Mouse (Mus musculus): ENCODE measurements around the gene Podxl.
"Not testable (repeated sequence)": the region's sequence is repeated elsewhere in the genome, so short reads cannot be mapped to it uniquely, and the experiment has no call there.

The Podxl gene

DNA sequence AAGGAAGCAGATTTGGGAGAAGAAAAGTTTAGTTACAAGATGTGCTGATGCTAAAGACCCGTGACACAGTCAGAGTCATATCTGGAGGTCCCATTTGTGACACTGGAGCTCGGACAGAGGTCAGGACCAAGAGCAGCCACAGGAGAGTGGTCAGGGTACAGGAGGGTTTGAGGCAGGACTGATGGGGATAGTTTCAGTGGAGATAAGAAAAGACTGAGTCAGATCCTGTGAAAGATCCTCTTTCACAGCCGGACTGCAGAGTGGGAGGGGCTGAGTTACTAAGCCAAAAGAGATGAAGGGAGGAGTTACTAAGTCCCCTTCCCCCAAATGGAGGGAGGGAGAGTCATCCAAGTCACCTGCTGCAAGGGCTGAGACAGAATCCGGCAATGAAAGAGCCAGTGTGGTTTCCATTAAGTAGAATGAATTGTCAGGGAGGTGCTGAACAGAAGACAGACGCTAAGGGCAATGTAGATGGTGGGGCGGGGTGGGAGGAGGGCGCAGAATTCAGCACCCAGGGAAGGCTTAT is 4.4 kb upstream of the Podxl start:
- DNase-seq (ENCODE audit: extremely low spot score, low read depth, low spot score), result no peak

DNA sequence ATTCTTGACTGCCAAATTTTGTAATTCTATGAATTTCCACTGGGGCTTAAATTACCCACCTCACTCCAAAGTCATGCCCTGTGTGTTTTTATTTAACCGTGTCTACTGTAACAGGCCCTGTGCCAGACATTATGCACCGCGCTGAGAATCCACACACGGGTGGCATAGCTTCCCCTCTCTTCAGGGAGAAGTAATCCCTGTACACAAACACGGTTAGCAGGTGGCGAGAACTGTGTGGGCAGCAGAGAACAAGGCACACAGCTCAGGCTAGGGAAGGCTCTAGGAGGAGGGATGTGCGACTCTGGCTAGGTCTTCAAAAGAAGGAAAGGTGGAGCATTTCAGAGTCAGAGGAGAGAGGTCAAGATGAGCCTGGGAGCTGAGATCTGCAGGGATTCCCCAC is 3.4 kb upstream of the Podxl start:
- DNase-seq (ENCODE audit: extremely low spot score, low read depth, low spot score), result no peak

DNA sequence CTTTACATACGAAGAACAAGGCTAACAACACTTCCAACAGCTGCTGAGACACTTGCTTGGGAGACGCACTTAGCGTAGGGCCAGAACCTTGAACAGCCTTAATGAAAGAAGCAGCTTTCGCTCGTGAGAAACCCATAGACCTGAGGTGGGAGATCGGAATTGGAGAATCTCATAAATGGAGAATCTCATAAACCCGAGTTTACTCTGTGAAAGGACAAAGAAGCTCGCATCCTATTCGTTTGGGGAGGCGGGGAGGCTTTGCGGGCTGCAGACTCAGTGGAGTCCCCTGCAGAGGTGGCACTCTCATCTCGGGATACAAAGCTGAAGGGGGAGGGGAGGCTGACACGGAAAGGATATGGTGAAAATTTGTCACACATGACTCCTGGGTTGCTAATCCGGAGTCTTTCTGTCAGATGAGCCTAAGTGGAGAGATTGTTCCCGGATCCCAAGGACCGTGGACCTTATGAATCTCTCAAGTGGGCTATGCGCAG is 1.2 kb upstream of the Podxl start:
- DNase-seq (ENCODE audit: extremely low spot score, low read depth, low spot score), result no peak

DNA sequence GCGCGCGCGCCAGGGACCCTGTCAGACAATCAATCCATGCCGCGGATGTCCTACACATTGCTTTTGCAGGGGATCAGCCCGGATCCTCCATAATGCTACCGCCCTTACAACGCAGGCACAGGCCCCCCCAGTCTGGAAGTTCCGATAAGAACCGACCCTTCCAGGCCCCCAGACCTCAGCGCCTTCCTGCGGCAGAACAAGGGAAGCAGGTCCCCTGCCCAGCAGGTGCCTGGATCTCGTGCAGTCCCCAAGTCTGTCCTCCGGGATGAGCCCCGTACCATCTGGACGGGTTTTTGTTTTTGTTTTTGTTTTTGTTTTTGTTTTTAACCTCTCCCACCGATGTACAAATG is 376 bp upstream of the Podxl start:
- no peak for DNase-seq (ENCODE audit: extremely low spot score, low read depth, low spot score)

DNA sequence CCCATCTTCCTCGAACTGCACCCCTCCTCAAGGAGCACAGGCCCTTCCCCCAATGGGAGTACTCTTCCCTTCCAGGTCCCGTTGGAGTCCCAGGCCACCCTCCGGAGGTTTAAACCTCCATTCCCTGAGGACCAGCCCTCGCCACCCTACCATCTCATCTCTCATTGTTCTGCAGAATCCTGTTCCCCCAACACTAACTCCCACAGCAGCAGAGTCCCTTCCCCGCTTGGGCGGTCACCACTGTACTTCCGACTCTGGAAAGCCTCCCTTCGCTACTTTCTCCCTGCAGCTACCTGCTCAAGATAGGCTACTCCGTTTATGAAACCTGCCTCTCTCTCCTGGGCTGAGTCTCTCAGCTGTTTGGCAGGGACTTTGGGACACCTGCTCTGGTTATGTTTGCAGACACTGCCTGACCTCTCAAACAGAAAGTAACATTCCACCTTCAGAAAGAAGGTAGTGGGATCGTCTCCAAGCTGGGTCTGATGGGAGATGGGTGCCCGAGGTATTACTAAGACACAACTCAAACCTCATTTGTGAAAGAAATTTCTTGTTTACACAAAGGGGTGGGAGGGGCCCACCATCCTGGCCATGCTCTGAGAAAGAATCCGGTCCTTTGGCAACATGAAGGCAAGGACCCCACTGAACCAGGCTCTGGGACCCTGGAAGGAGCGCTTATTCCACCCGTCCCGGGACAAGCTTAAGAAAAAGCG is 1.3 kb downstream of the Podxl start:
- no peak for DNase-seq (ENCODE audit: extremely low spot score, low read depth, low spot score)

DNA sequence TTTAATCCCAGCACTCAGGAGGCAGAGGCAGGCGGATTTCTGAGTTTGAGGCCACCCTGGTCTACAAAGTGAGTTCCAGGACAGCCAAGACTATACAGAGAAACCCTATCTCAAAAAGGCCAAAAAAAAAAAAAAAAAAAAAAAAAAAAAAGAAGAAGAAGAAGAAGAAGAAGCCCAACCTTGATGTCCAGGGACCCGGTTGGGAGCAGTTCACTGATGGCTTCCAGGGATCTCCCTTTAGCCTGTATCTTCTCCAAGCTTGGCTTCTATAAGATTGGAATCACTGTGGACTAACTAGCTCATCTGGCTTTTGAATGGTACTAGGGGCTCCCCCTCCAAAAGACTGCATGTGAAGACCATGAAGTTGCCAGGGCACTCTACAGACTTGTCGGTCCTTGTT is 1.8 kb downstream of the Podxl start:
- not testable (repeated sequence) for DNase-seq (ENCODE audit: extremely low spot score, low read depth, low spot score)

DNA sequence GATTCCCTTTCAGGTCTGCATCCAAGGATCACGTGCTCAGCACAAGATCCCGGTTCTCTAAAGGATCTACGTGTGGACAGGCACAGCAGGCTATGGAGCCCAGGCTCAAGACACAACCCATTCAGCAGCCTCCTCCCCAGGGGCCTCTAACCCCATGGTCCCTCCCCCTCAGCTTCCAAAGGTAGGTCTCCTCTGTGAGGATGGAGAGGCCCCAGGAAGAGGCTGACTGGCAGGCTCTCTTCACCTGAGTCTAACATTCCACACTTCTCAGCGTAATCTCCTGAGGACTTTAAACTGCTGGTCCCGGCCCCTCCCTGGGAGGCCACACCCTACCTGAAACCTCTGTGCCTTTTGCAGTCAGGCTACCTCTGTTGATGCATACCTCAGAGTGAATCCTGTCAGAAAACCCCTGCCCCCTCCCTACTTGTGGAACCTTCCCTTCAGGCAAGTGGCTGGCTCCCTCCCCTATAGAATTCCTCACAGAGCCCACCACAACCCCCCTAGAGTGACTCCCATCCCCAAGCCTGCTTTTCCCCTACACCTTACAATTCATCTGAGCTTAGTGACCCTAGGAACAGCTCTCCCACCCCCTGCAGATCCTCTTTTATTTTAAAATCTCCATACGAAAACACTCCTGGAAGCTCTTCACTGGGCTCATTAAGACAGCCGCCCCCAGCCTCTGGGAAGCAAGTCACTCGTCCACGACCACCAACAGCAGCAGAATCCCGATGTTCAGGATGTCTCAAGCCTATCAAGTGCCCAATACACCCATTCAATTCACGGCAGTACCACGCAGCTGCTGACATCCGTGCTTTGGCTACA is 3.4 kb downstream of the Podxl start:
- DNase-seq (ENCODE audit: extremely low spot score, low read depth, low spot score), result no peak

DNA sequence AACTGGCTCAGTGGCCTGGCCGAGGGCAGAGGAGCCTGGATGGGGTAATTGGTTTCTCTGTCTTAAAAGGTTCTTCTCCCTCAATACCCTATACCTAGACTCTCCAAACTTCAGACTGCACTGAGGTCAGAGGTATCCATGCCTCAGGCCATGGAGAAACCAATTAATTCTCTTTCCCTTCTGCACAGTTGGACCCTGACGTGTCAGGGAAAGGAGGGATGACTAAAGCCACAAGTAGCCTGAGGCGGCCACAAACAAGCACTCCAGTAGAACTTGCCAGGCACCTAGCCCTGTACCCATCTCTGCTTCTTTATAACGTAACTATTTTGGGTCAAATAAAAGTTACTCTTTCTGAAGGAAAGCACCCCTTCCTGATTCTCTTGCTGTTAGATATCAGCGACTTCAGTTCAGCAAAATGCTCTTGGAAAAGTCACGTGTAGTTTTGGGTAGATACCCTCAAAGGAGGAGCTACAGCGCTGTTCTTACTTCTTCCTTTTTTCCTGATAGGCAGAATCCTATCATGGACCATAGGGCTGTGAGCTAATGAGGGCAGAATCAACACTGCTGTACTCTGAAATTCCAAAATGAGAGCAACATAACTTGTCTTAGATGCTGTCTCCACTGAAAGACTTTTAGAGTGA is 7.2 kb downstream of the Podxl start:
- no peak for DNase-seq (ENCODE audit: extremely low spot score, low read depth, low spot score)

DNA sequence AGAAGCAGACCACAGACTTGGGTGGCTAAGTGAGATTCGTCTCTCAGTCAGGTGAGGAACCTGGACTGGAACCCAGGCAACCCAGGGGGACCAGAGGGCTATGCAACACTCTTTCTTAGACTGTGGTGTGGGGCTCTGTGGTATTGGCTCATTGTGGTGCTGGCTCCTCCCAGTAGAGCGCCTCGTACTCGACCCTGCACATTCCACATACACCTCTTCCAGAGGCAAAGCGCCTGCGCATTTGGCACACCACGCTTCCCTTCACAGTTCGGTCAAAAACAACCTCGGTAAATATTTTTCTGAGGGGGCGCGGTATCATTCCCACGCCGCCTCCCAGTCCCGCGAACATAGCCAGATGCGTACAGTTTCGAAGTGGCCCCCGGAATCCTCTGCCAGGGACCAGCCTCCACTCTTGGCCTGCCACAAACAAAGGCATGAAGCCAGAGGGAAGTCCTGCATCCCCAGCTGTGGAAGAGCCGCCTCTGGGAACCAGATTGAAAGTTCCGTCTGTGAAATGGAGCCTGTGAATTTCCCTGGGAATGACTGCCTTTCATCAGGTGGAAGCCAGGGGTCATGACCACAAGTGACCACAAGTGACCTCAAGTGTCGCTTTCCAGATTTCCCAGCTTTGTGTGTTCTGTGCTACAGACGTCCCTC is 12.8 kb downstream of the Podxl start:
- DNase-seq (ENCODE audit: extremely low spot score, low read depth, low spot score), result no peak

DNA sequence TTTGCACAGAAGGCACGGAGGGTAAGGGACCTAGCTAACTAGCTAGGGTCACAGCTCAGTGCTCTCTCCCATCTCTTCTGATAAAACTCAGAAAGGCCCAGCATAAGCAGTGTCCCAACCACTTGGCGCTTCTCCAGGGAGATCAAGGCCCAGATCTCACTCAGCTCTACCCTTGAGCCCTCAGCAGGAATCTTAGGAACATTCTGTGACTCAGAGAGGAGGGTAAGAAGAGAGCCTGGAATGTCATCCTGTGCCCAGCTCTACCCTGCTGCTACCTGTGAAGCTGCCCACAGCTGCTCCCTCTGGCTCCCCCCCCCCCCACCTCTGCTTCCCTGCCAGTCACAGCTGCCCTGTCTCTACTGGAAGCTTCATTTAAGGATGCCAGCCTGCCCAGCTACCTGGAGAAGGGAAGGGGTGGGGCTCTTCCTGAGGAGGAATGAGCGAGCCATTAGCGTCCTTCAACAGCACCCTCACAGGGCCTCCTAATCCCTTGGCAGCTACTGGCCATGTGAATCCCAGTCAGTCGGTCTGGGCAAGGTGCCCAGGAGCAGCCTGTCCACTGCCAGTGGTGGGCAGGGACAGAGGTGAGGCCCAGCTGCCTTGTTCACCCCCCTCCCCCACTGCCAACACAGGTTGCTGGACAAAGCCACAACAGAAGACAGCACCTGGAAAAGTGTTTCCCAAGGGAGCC is 14.3 kb downstream of the Podxl start:
- no peak for DNase-seq (ENCODE audit: extremely low spot score, low read depth, low spot score)

DNA sequence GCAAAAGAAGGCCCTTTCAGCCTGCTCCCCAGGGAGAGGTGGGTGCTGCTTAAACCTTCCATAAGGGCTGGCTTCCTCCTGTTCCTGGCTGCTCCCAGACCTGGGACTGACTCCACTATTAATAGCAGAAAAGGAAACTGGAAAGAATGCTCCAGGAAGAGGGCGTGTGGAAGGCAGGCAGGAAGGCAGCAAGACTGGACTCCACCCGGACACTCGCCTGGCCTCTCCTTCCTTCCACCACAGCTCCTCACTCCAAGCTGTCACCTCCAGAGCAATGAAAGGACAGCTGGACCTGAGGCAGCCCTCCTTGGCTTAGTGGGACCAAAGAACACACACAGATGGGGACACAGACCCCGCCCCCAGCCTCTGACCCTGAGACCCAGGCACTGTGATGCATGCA is 19.5 kb downstream of the Podxl start:
- DNase-seq (ENCODE audit: extremely low spot score, low read depth, low spot score), result no peak

DNA sequence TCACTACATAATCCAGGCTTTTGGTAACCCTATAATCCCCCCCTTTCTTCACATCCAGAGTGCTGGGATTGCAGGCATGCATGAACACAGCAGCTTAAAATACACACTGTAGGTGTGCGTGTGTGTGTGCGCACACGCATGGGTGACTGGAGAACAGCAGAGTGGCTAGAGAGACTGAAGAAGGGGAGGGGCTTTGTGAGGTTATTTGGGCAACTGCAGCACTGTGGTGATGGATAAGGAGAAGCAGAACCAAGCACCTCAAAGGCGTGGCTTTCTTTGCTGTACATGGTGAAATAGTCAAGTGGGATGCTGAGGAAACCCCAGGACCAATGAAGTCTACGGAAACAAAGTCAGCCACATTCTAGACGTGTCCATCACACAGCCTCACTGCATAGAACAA is 23.8 kb downstream of the Podxl start:
- DNase-seq (ENCODE audit: extremely low spot score, low read depth, low spot score), result no peak

DNA sequence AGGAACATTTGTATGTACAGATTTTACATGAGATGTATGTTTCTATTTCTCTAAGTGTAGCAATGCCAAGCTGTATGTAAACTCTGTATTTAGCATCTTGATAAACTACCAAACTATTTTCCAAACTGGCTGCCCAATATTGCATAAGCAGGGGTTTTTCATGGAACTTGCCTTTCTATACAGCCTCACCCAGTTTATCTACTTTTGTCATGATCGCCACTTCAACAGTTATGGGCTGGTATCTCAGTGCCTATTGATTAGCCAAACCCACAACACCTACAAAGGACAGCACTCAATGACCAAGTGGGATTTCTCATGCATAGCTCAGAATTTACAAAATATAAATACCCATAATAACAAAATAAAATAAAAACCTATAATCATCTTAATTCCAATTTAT is 25.7 kb downstream of the Podxl start:
- no peak for DNase-seq (ENCODE audit: extremely low spot score, low read depth, low spot score)

DNA sequence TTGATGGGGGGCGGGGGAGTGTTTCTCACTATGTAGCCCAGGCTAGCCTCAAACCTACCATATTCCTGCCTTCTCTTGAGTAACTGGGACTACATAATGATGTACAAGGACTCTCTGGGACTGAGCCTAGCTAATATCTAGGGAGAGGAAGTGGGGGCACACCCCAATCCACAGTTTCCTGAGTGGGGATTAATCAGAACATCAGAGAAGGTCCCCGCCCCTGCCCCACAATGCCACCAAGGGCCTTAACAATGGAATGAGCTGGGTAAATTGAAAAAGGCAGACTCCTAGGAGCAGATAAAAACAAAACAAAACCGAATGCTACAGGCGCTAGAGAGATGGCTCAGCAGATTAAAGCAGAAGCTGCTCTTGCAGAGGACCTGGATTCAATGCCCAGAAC is 26.6 kb downstream of the Podxl start:
- DNase-seq (ENCODE audit: extremely low spot score, low read depth, low spot score), result no peak

DNA sequence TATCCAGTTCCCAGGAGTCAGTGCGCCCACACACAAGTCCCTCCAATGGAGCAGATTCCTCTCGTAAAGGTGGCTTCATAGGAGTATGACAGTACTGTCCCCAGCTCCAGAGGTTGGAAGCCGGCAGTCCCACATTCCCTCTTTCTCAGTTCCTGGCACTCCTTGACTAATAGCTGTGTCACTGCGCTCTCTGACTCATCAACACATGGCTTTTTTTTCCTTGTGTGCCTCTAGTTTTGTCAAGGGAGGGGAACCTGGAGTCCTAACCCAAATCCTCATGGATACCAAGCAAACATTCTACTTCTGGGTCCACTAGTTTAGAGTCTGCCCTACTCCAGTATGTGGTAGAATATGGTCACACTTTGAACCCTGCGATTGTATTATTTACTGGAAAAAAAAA is 29.1 kb downstream of the Podxl start:
- no peak for DNase-seq (ENCODE audit: extremely low spot score, low read depth, low spot score)

DNA sequence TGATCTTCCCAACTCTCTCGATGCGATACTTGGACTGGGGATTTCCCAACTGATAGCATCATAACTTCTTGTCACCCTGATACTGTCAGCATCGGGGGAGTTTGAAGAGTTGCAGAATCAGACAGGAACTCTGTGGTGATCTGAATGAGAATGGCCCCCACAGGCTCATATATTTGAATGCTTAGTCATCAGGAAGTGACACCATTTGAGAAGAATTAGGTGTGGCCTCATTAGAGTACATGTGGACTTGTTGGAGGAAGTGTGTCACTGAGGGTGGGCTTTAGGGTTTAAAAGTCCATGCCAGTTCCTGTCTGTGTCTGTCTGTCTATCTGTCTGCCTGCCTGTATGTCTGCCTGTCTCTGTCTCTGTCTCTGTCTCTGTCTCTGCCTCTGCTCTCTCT is 31.9 kb downstream of the Podxl start:
- DNase-seq (ENCODE audit: extremely low spot score, low read depth, low spot score), result no peak

DNA sequence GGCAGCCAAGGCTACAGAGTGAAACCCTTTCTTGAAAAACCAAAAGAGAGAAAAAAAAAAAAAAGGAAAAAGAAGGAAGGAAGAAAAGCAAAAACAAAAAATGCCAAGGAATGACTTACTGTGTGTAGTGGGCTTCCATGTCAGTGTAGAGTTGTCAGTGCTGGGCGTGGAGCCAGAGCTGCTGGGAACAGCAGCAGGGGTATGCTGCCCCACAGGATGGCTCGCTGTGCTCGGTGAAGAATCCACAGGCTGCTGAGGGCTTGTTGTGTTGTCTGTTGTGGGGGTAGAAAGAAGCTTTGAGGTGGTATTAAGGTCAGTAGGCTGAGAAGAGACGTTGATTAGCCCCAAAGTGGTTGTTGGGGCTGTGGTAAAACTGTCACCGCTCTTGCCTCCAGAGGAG is 35.4 kb downstream of the Podxl start:
- DNase-seq (ENCODE audit: extremely low spot score, low read depth, low spot score), result no peak

DNA sequence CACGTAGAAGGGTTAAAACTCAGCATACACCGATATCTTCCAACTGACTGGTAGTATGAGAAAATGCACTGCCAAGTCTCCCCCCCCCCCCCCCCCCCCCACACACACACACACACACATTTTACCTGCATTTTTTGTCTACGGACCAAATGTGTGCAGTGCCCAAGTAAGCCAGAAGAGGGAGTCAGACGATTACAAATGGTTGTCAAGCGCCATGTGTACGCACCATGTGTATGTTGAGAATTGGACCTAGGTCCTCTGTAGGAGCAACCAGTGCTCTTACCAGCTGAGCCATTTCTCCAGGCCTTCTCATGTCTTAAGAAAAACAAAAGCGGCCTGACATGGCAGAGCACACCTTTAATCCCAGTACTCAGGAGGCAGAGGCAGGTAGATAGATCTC is 35.9 kb downstream of the Podxl start:
- peak; percentile 22 for DNase-seq (ENCODE audit: extremely low spot score, low read depth, low spot score)

DNA sequence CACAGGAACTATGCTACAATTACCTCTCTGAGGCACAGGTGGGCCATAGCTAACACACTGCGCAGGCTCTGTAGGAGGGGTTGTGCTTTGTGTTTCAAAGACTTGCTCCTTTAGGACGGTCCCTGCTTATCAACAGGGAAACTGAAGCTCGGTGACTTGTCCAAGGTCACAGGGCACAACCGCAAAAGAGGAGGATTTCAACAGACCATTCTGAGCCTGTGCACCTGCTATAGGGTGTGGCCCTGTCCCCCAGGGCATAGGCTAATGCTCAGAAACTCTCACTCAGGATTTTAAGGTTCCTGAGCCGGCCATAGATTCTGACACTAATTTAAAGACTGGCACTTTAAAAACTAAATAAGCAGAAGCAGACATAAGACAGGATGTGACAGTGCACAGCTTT is 36.9 kb downstream of the Podxl start:
- no peak for DNase-seq (ENCODE audit: extremely low spot score, low read depth, low spot score)

DNA sequence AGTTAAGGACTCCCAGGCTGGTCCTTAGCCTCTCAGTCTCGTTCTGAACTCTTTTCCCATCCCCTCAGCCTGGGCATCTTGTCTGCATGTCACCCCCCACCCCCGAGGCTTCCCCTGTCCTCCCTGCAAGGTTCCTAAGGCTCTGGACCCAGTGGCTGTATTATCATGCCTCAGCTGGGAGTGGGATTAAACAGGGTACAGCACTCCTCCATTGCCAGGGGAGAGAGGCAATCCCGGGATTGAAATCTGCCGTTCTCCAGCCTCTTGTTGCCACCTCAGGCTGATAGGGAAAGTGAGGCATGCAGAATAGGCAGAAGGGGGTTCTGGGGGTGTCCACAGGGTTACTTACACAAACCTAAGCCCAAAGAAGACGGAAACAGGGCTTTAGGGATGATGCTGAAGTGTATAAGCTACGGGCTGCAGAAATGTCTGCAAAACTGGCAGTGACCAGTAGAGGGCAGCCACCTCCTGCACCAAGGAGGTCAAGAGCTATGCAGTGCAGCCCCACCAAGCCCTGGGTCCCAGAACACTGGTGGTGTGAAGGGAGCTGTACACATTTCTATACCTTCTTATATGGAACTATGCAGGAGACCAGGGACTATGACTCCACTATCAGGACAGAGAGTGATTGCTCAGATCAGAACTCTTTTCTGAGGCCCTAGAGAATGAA is 38.4 kb downstream of the Podxl start:
- peak; percentile 31 for DNase-seq (ENCODE audit: extremely low spot score, low read depth, low spot score)
